Mouse (Mus musculus): ENCODE measurements around the gene Cox8b. TPM values are rescaled to one million over a fixed set of nuclear protein-coding genes. Genes with fewer than 3 reads are reported as not detected.

Gene Cox8b
- 24.9 and 30.2 TPM in 2 replicates for polyA plus RNA-seq (2012; rRNA removed)

DNA sequence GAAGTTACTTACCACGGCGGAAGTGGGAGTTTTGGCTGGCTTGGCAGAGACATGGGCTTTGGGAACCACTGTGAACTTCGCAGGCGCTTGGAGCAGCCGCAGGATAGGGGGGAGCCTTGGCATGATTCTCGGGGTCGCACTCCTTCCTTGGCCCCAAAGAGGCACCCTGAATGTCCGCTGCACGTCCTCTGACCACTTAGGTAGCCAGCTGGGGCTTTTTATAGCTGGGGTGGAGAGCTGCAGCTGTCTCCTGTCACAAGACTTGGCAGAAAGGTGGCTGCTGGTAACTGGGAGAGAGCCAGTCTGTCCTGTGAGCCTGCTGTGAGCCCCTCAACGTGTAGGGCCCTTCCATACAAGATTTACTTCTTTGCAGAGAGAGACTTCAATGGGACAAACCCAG is at the start of gene Cox8b:
TSS of gene Cox8b (minus strand) at position 227 of the 400 bp plus-strand sequence.

DNA sequence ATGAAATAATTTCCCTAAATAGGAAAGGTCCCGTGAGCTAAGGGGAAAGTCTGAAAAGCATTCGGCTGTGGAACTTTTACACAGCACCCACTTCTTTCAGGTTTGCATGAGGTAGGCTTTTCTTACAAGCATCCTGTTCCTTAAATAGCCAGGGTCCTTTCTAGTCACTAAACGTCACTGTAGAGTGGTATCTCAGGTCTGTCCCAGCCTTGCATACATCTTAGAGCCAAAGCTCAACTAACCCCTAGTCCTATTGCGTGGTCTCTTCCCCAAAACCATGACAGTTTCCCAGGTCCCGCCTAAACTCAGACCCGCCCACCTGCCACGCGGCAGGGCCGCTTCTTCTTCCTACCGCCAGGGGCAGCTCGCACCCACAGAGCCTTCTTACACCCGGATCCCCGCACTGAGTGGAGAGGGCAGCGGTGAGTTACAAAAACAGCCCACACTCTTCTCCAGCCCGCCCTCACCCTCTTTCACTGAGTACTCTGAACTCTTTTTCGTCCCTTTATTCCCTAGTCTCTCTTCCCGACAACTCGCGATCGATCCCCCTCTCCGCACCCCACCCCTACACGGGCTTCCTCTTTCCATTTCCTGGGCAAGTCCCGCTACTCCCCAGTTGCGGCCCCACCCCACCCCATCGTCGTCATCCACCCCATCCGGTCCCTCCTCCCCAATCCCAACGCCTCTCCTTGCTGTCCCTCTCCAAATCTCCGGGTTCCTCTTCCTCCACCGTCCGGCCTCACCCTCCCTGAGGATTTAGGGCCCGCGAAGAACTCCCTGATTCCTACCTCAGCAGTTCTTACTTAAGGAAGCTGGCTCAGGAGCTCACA is 41.2 kb upstream of the Cox8b start, which contains the start of gene Pgghg:
TSS of gene Pgghg (plus strand) at position 170 of the 830 bp plus-strand sequence.

DNA sequence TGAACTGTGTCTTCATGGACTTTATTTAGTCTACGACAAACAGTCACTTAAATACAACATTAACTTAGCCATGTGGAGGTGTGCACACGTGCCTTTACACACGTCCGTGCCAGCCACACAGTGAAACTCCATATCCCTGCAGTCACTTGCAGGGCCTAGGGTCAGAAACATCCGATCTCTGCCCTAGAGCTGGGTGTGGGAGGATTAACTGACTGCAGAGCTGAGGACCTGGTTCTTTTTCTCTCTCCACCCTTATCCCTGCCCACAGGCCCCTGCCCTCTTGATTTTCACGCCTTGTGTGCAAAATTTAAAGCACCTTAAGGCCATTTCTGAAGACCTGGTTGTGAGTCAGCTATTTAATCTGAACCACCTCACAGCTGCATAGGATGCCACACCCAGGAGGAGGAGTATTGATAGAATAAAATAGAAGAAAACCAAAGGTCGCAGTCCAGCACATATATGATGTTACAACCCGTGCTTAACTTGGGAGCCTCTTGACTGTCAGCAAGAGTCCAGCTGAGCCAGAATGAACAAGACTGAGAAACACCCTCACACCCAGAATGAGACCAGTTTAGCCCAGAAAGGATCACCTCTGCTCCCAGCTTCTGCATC is 20.3 kb upstream of the Cox8b start, which contains the start of gene Nlrp6:
TSS of gene Nlrp6 (plus strand) at position 485 of the 612 bp plus-strand sequence.

GRCm38 (mm10) chr7:140881696-140882468 is 18.4 kb downstream of the Cox8b start, which contains the start of the genes Psmd13 and Sirt3:
Gene Psmd13, plus strand, starts transcription at chr7:140881968.
Gene Sirt3, minus strand, starts transcription at chr7:140882309.

GRCm38 (mm10) chr7:140857550-140858505 is 42.4 kb downstream of the Cox8b start, which contains the start of gene Bet1l:
Gene Bet1l, minus strand, starts transcription at chr7:140857577.

GRCm38 (mm10) chr7:140856785-140857549 is 43.3 kb downstream of the Cox8b start, which contains the start of gene Ric8a:
Gene Ric8a, plus strand, starts transcription at chr7:140856957.

GRCm38 (mm10) chr7:140855860-140856784 is 44.1 kb downstream of the Cox8b start, which contains the start of gene Gm45785:
Gene Gm45785, minus strand, starts transcription at chr7:140856331.

Other genes starting within 250 kb of the Cox8b start
- not detected in 2 replicates for gene Olfr539, start 240.5 kb downstream of the Cox8b start, polyA plus RNA-seq (2012; rRNA removed)
- gene Olfr45, start 218.5 kb downstream of the Cox8b start, polyA plus RNA-seq (2012; rRNA removed): not detected in 2 replicates
- gene Olfr541, start 203.2 kb downstream of the Cox8b start, polyA plus RNA-seq (2012; rRNA removed): not detected in 2 replicates
- 0.06 and 0.75 TPM in 2 replicates for gene Cyp2e1, start 136.7 kb downstream of the Cox8b start, polyA plus RNA-seq (2012; rRNA removed)
- 0.15 TPM in 1 of 2 replicates, not detected in the other for gene Syce1, start 112.6 kb downstream of the Cox8b start, polyA plus RNA-seq (2012; rRNA removed)
- 0.01 and 0.02 TPM in 2 replicates for gene Zfp941, start 78.3 kb downstream of the Cox8b start, polyA plus RNA-seq (2012; rRNA removed)
- 24.9 and 25.9 TPM in 2 replicates for gene Urah, start 65.4 kb downstream of the Cox8b start, polyA plus RNA-seq (2012; rRNA removed)
- gene Scgb1c1, start 54.9 kb downstream of the Cox8b start, polyA plus RNA-seq (2012; rRNA removed): not detected in 2 replicates
- not detected in 2 replicates for gene Odf3, start 52.6 kb downstream of the Cox8b start, polyA plus RNA-seq (2012; rRNA removed)
- gene Gm45785, start 44.1 kb downstream of the Cox8b start, polyA plus RNA-seq (2012; rRNA removed): not detected in 2 replicates
- gene Ric8a, start 43.5 kb downstream of the Cox8b start, polyA plus RNA-seq (2012; rRNA removed): 38.8 and 38.9 TPM in 2 replicates
- gene Bet1l, start 42.9 kb downstream of the Cox8b start, polyA plus RNA-seq (2012; rRNA removed): 7.5 and 8.6 TPM in 2 replicates
- 26.4 and 30.2 TPM in 2 replicates for gene Psmd13, start 18.5 kb downstream of the Cox8b start, polyA plus RNA-seq (2012; rRNA removed)
- 12.7 and 14.2 TPM in 2 replicates for gene Sirt3, start 18.1 kb downstream of the Cox8b start, polyA plus RNA-seq (2012; rRNA removed)
- 0.08 and 0.19 TPM in 2 replicates for gene Nlrp6, start 20.5 kb upstream of the Cox8b start, polyA plus RNA-seq (2012; rRNA removed)
- gene Pgghg, start 40.9 kb upstream of the Cox8b start, polyA plus RNA-seq (2012; rRNA removed): 13.5 and 15.5 TPM in 2 replicates
- 0.67 and 1.3 TPM in 2 replicates for gene Ifitm5, start 49.8 kb upstream of the Cox8b start, polyA plus RNA-seq (2012; rRNA removed)
- gene Gm45717, start 55.5 kb upstream of the Cox8b start, polyA plus RNA-seq (2012; rRNA removed): not detected in 2 replicates
- gene Ifitm2, start 55.5 kb upstream of the Cox8b start, polyA plus RNA-seq (2012; rRNA removed): 255 and 272 TPM in 2 replicates
- 46.7 and 48.2 TPM in 2 replicates for gene Ifitm1, start 66.8 kb upstream of the Cox8b start, polyA plus RNA-seq (2012; rRNA removed)
- 83.2 and 93.7 TPM in 2 replicates for gene Ifitm3, start 110.3 kb upstream of the Cox8b start, polyA plus RNA-seq (2012; rRNA removed)
- 0.83 and 1.1 TPM in 2 replicates for gene Ifitm6, start 117.5 kb upstream of the Cox8b start, polyA plus RNA-seq (2012; rRNA removed)
- not detected in 2 replicates for gene Gm17387, start 128.7 kb upstream of the Cox8b start, polyA plus RNA-seq (2012; rRNA removed)
- 1.2 and 1.6 TPM in 2 replicates for gene B4galnt4, start 160.7 kb upstream of the Cox8b start, polyA plus RNA-seq (2012; rRNA removed)
- gene Pkp3, start 177.8 kb upstream of the Cox8b start, polyA plus RNA-seq (2012; rRNA removed): 87.1 and 93.8 TPM in 2 replicates
- gene Sigirr, start 200.1 kb upstream of the Cox8b start, polyA plus RNA-seq (2012; rRNA removed): 18.7 and 23.0 TPM in 2 replicates
- 18.4 and 22.0 TPM in 2 replicates for gene Ano9, start 217.4 kb upstream of the Cox8b start, polyA plus RNA-seq (2012; rRNA removed)
- 9.4 and 13.8 TPM in 2 replicates for gene Ptdss2, start 221.9 kb upstream of the Cox8b start, polyA plus RNA-seq (2012; rRNA removed)